13 mouse cellular contexts compared by ENCODE assay signal in genomic region chr5:141858406-141859160, GRCm38 (mm10).
DNase-seq lines count a peak whose midpoint lies in the region; ATAC-seq and TF ChIP-seq lines count a peak whose summit lies in the region.
"Had no signal": no experiment of that assay in that cellular context is flagged by ENCODE, and none has a peak within 500 bp of the region (broad histone marks: within the 10 kb centered on the region; RNA-seq: fewer than 3 reads in every experiment).

No protein-coding gene starts in this region.

- H3K9me3 ChIP-seq in hindbrain, embryonic 13.5 days: no peaks in the 10 kb centered on the region
- no peaks in the 10 kb centered on the region for H3K9me3 ChIP-seq in hindbrain, embryonic 16.5 days (ENCODE audit: control insufficient read depth, low read length)
- H3K9me3 ChIP-seq in kidney, postnatal 0 days (replicated peaks; ENCODE audit: low read length): no peaks in the 10 kb centered on the region
- H3K9me3 ChIP-seq: limb, embryonic 15.5 days had no signal

- 24% methylated on average over 8 of the region's 8 CpGs for WGBS in hindbrain, embryonic 13.5 days
- 25% methylated on average over 7 of the region's 8 CpGs for WGBS in hindbrain, embryonic 16.5 days
- 21% methylated on average over 8 of the region's 8 CpGs for WGBS in kidney, postnatal 0 days

- H3K4me1 ChIP-seq in hindbrain, embryonic 13.5 days (replicated peaks): peaks cover 9% of the 10 kb centered on the region; the same call in 1 of the 2 replicates
- no peaks in the 10 kb centered on the region for H3K4me1 ChIP-seq in hindbrain, embryonic 16.5 days (ENCODE audit: control insufficient read depth, insufficient read depth, low read depth, low read length)
- peaks cover 3% of the 10 kb centered on the region; the same call in 1 of the 2 replicates for H3K4me1 ChIP-seq in kidney, postnatal 0 days (replicated peaks; ENCODE audit: insufficient read depth, low read length)
- H3K4me1 ChIP-seq: limb, embryonic 15.5 days had no signal

- no peaks in the 10 kb centered on the region for H3K36me3 ChIP-seq in hindbrain, embryonic 13.5 days
- H3K36me3 ChIP-seq in hindbrain, embryonic 16.5 days (ENCODE audit: control insufficient read depth, insufficient read depth, low read length): no peaks in the 10 kb centered on the region
- no peaks in the 10 kb centered on the region for H3K36me3 ChIP-seq in kidney, postnatal 0 days (ENCODE audit: insufficient read depth, low read length)
- H3K36me3 ChIP-seq: limb, embryonic 15.5 days had no signal

- H3K9ac ChIP-seq in hindbrain, embryonic 13.5 days: no peak overlapping the region
- H3K9ac ChIP-seq in hindbrain, embryonic 16.5 days (ENCODE audit: low read depth, low read length): no peak overlapping the region
- H3K9ac ChIP-seq in kidney, postnatal 0 days (ENCODE audit: low read depth, low read length): no peak overlapping the region
- H3K9ac ChIP-seq: limb, embryonic 15.5 days had no signal

- H3K4me3 ChIP-seq in hindbrain, embryonic 13.5 days: no peak overlapping the region
- H3K4me3 ChIP-seq in hindbrain, embryonic 16.5 days (ENCODE audit: low read length): no peak overlapping the region
- no peak overlapping the region for H3K4me3 ChIP-seq in kidney, postnatal 0 days (replicated peaks; ENCODE audit: low read depth, low read length)
- H3K4me3 ChIP-seq: limb, embryonic 15.5 days had no signal

- peak overlapping the region; percentile 26; the same call in 1 of the 2 replicates for H3K27ac ChIP-seq in hindbrain, embryonic 13.5 days
- H3K27ac ChIP-seq in hindbrain, embryonic 16.5 days (ENCODE audit: low read depth, low read length): no peak overlapping the region
- peak overlapping the region; percentile 39; the same call in 1 of the 2 replicates for H3K27ac ChIP-seq in kidney, postnatal 0 days
- H3K27ac ChIP-seq: limb, embryonic 15.5 days had no signal

- TF ChIP-seq CTCF in kidney, postnatal 0 days (IDR thresholded peaks at IDR 0.05; ENCODE audit: low read depth): no peak

- no peak for ATAC-seq in hindbrain, embryonic 13.5 days (ENCODE audit: low FRiP score)
- ATAC-seq in hindbrain, embryonic 16.5 days: no peak
- no peak for ATAC-seq in kidney, postnatal 0 days (replicated peaks; ENCODE audit: low FRiP score, low read depth)
- ATAC-seq: CD4-positive, CD25-positive, alpha-beta regulatory T cell, adult 4 months had no signal

- H3K4me2 ChIP-seq in hindbrain, embryonic 13.5 days: no peak overlapping the region
- H3K4me2 ChIP-seq in hindbrain, embryonic 16.5 days (ENCODE audit: low read length): no peak overlapping the region
- H3K4me2 ChIP-seq in kidney, postnatal 0 days (ENCODE audit: low read length): no peak overlapping the region
- H3K4me2 ChIP-seq: limb, embryonic 15.5 days had no signal

- no peaks in the 10 kb centered on the region for H3K27me3 ChIP-seq in hindbrain, embryonic 13.5 days
- H3K27me3 ChIP-seq in hindbrain, embryonic 16.5 days (replicated peaks; ENCODE audit: control insufficient read depth, insufficient read depth, low read length): no peaks in the 10 kb centered on the region
- H3K27me3 ChIP-seq in kidney, postnatal 0 days (ENCODE audit: insufficient read depth, low read length): no peaks in the 10 kb centered on the region
- H3K27me3 ChIP-seq: limb, embryonic 15.5 days had no signal

- DNase-seq in right cerebral cortex, adult 18-20 months: peak; percentile 8
- DNase-seq in right cerebral cortex, postnatal 4 days: no peak
- DNase-seq in kidney, postnatal 0 days (ENCODE audit: low spot score): peak; percentile 40
- no peak for DNase-seq in natural killer cell, adult 2 months (ENCODE audit: low spot score in 2 of 2)
- DNase-seq in gastrocnemius, postnatal 10 days: no peak
- no peak for DNase-seq in urinary bladder, postnatal 25 days (ENCODE audit: low spot score)
- DNase-seq: adrenal gland, postnatal 25 days; cerebellum, adult 9-10 months; heart, postnatal 14 days had no signal

Comparison
In these comparisons a context has a peak if more than half of its experiments do, and no peak if none do; other contexts are left out.
1. DNase-seq: peak in right cerebral cortex, adult 18-20 months (single experiment) and kidney, postnatal 0 days (single experiment); none in right cerebral cortex, postnatal 4 days (single experiment), natural killer cell, adult 2 months (0 of 2), gastrocnemius, postnatal 10 days (single experiment) and urinary bladder, postnatal 25 days (single experiment).